Mouse (Mus musculus): ENCODE results near the gene Atp5mpl. TPM values are rescaled to one million over a fixed set of nuclear protein-coding genes. Genes with fewer than 3 reads are reported as not detected.
A peak's percentile ranks its signal among the peaks of the same experiment; 100 is the strongest.

Gene Atp5mpl
- total and polyA plus RNA-seq, 3 experiments = 224 to 1,158 (median 461) TPM

- Histone ChIP-seq H3K9ac (ENCODE audit: control insufficient read depth, low read depth, low read length, poor library complexity, severe bottlenecking) (no peak overlapping the region), H3K27me3 (ENCODE audit: control insufficient read depth in 1 of 2, insufficient read depth in 2 of 2, low read length in 2 of 2) (no peaks in the 10 kb centered on the region), H3K4me1 (ENCODE audit: control insufficient read depth in 1 of 2, insufficient read depth in 2 of 2, low read length in 2 of 2) (peaks cover 4 to 9% of the 10 kb centered on the region in 2 experiments; a peak in 3 of 4 replicates), H3K9me3 (replicated peaks; ENCODE audit: insufficient read depth, low read length) (no peaks in the 10 kb centered on the region), H3K27ac (ENCODE audit: control insufficient read depth, low read depth, low read length) (no peak overlapping the region), H3K79me2 (ENCODE audit: control insufficient read depth, insufficient read depth, low read length, poor library complexity) (no peaks in the 10 kb centered on the region), H3K36me3 (ENCODE audit: control insufficient read depth in 1 of 2, insufficient read depth in 2 of 2, low read length in 2 of 2) (no peaks in the 10 kb centered on the region; a peak in 1 of 4 replicates), H3K4me3 (ENCODE audit: control insufficient read depth in 1 of 2, insufficient read depth in 1 of 2, low read depth in 2 of 2, low read length in 2 of 2) (0 out of 4 replicates have a peak overlapping the region, but pooled peaks of 1 of the 2 experiments have one; percentile 7)
- DNase-seq (ENCODE audit: low read depth, low spot score) = no peak
- no peak for TF ChIP-seq POLR2AphosphoS5 (IDR thresholded peaks at IDR 0.05; ENCODE audit: borderline replicate concordance, low read depth, low read length)
- 0 out of 2 replicates have a peak, but pooled peaks have one; percentile 6 for TF ChIP-seq BHLHE40 (IDR thresholded peaks at IDR 0.05; ENCODE audit: borderline replicate concordance, low read depth, low read length)
- 0 out of 2 replicates have a peak, but pooled peaks have one; percentile 7 for TF ChIP-seq RCOR1 (IDR thresholded peaks at IDR 0.05; ENCODE audit: low read depth, low read length)
- no peak for TF ChIP-seq GATA1 (IDR thresholded peaks at IDR 0.05; ENCODE audit: low read depth, low read length)
- TF ChIP-seq RAD21 (IDR thresholded peaks at IDR 0.05; ENCODE audit: low read depth, low read length) = no peak
- TF ChIP-seq NRF1 (IDR thresholded peaks at IDR 0.05; ENCODE audit: insufficient read depth, low read depth, low read length, poor library complexity, severe bottlenecking) = no peak
- TF ChIP-seq MAX (IDR thresholded peaks at IDR 0.05; ENCODE audit: low read length) = no peak
- TF ChIP-seq SIN3A (IDR thresholded peaks at IDR 0.05; ENCODE audit: low read length) = peak; percentile 31; the same call in 1 of the 2 replicates
- TF ChIP-seq MYC (IDR thresholded peaks at IDR 0.05; ENCODE audit: low read depth, low read length) = no peak
- TF ChIP-seq MEF2A (IDR thresholded peaks at IDR 0.05; ENCODE audit: extremely low read depth, insufficient replicate concordance, low read depth, low read length, poor library complexity, severe bottlenecking) = no peak
- TF ChIP-seq POLR2AphosphoS2 (IDR thresholded peaks at IDR 0.05; ENCODE audit: low read length) = no peak
- peak; percentile 75 for TF ChIP-seq MXI1 (IDR thresholded peaks at IDR 0.05; ENCODE audit: low read depth, low read length)
- TF ChIP-seq KAT2A (conservative IDR thresholded peaks at IDR 0.05; ENCODE audit: low read depth, low read length) = no peak
- TF ChIP-seq ZKSCAN1 (IDR thresholded peaks at IDR 0.05; ENCODE audit: low read depth, low read length) = no peak
- TF ChIP-seq USF1 (IDR thresholded peaks at IDR 0.05; ENCODE audit: low read depth, low read length) = 0 out of 2 replicates have a peak, but pooled peaks have one; percentile 27
- 0 out of 4 replicates have a peak, but pooled peaks of 1 of the 2 experiments have one; percentile 12 for TF ChIP-seq EP300 (IDR thresholded peaks at IDR 0.05; ENCODE audit: low read depth in 1 of 2, low read length in 2 of 2)
- no peak for TF ChIP-seq GABPA (IDR thresholded peaks at IDR 0.05; ENCODE audit: low read depth, low read length)
- TF ChIP-seq TCF12 (IDR thresholded peaks at IDR 0.05; ENCODE audit: low read depth, low read length) = peak; percentile 40; the same call in 1 of the 2 replicates
Measured at GRCm38 (mm10) chr12:111936706-111937550, 29.8 kb downstream of the Atp5mpl start.

All from MEL (cell line).